Mouse (Mus musculus): ENCODE results near the gene Tmem256. TPM values are rescaled to one million over a fixed set of nuclear protein-coding genes. Genes with fewer than 3 reads are reported as not detected.
A peak's percentile ranks its signal among the peaks of the same experiment; 100 is the strongest.
"Not testable (repeated sequence)": the region's sequence is repeated elsewhere in the genome, so short reads cannot be mapped to it uniquely, and the experiment has no call there.

The Tmem256 gene
- polyA plus RNA-seq, 1 experiment from 2014 or later: 294 TPM

GRCm38 (mm10) chr11:69848021-69848420 is 9.7 kb downstream of the Tmem256 start:
- H3K27ac ChIP-seq: no peak overlapping the region
- no peaks in the 10 kb centered on the region for H3K9me3 ChIP-seq
- H3K4me1 ChIP-seq: peaks cover 43% of the 10 kb centered on the region
- DNase-seq (ENCODE audit: low spot score): no peak
- no peaks in the 10 kb centered on the region for H3K27me3 ChIP-seq (ENCODE audit: insufficient read depth, poor library complexity, severe bottlenecking)
- WGBS: 95% methylated on average over 6 of the region's 6 CpGs
- H3K4me3 ChIP-seq: peak overlapping the region; percentile 81
- H3K36me3 ChIP-seq: peaks cover 49% of the 10 kb centered on the region

DNA sequence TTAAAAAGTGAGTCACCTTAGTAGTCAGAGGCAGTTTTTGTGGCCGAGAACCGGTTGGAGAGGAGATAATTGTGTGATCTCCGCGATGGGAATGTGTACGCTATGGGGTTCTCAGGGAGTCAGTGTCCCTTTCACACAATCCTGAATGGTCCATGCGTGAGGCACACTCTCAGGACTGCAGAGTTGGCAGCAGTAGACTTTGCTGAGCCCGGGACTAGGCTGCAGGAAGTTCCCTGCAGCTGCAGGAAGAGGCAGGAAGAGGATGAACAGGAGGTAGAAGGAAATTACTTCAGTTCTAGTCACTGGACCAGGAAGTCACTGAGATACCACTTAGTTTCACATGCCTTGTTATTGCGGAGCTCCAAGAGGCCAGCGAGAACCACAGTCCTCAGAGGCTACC is 10.8 kb downstream of the Tmem256 start:
- no peaks in the 10 kb centered on the region for H3K9me3 ChIP-seq
- H3K4me3 ChIP-seq: no peak overlapping the region
- no peaks in the 10 kb centered on the region for H3K27me3 ChIP-seq (ENCODE audit: insufficient read depth, poor library complexity, severe bottlenecking)
- peaks cover 49% of the 10 kb centered on the region for H3K36me3 ChIP-seq
- H3K4me1 ChIP-seq: peaks cover 49% of the 10 kb centered on the region
- H3K27ac ChIP-seq: no peak overlapping the region
- DNase-seq (ENCODE audit: low spot score): no peak
- WGBS: 80% methylated on average over 9 of the region's 9 CpGs

GRCm38 (mm10) chr11:69849884-69850283 is 11.6 kb downstream of the Tmem256 start:
- H3K4me3 ChIP-seq: no peak overlapping the region
- no peak overlapping the region for H3K27ac ChIP-seq
- H3K4me1 ChIP-seq: peaks cover 53% of the 10 kb centered on the region
- H3K27me3 ChIP-seq (ENCODE audit: insufficient read depth, poor library complexity, severe bottlenecking): no peaks in the 10 kb centered on the region
- DNase-seq (ENCODE audit: low spot score): no peak
- H3K9me3 ChIP-seq: no peaks in the 10 kb centered on the region
- WGBS: 91% methylated on average over 15 of the region's 15 CpGs
- peaks cover 49% of the 10 kb centered on the region for H3K36me3 ChIP-seq

DNA sequence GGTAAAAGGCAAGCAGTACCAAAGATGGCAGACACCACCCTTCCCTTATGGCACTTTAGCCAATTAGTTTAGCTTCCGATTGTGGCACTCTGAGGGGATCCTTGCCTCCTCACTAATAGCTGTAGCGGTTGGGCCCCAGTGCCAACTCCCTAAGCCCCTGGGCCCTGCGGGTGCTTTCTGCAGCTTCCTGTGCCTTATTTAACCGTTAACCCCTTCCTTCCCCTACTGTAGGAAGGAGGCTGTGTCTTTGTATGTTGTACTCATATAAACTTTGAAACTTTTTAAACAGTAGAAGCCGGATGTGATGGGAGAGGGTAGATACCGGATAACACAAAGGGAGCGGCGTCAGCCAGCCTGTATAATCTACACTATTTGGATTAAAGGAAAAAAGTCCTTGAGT is 12.4 kb downstream of the Tmem256 start:
- H3K9me3 ChIP-seq: no peaks in the 10 kb centered on the region

GRCm38 (mm10) chr11:69853994-69854393 is 15.7 kb downstream of the Tmem256 start:
- H3K27ac ChIP-seq: peak overlapping the region; percentile 72; the same call in 1 of the 2 replicates

More for the DNA sequence above, 12.4 kb downstream of the Tmem256 start:
- WGBS: 75% methylated on average over 8 of the region's 8 CpGs
- Histone ChIP-seq H3K27ac (no peak overlapping the region), H3K4me1 (peaks cover 55% of the 10 kb centered on the region), H3K4me3 (no peak overlapping the region), H3K27me3 (ENCODE audit: insufficient read depth, poor library complexity, severe bottlenecking) (no peaks in the 10 kb centered on the region), H3K36me3 (peaks cover 49% of the 10 kb centered on the region)
- DNase-seq (ENCODE audit: low spot score): no peak

DNA sequence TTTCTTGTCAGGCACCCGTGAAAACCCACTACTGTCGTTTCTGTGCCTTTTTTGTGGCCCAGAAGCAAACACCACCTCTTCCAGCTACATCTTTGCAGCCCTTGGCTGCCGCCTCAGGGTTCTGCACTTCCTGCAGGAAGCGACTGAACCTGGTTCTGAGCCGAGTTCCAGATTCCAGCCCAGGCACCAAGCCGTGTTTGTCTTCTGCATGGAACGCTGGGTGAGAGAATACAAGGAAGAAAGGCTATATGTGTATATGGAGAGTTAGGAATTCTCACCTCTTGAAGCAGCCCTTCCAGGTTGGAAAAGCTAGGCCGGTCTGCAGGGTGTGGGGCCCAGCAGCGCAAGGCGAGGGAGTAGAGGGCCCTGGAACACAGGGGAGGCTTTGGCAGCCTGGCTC is 16.4 kb downstream of the Tmem256 start:
- Histone ChIP-seq H3K36me3 (peaks cover 28% of the 10 kb centered on the region), H3K27me3 (ENCODE audit: insufficient read depth, poor library complexity, severe bottlenecking) (peaks cover 34% of the 10 kb centered on the region), H3K9me3 (no peaks in the 10 kb centered on the region), H3K4me1 (peaks cover 31% of the 10 kb centered on the region), H3K4me3 (no peak overlapping the region), H3K27ac (peak overlapping the region; percentile 56)
- WGBS: 82% methylated on average over 10 of the region's 10 CpGs
- DNase-seq (ENCODE audit: low spot score): no peak

More at GRCm38 (mm10) chr11:69853994-69854393, 15.7 kb downstream of the Tmem256 start:
- WGBS: 58% methylated on average over 7 of the region's 7 CpGs
- Histone ChIP-seq H3K4me3 (no peak overlapping the region), H3K4me1 (peaks cover 31% of the 10 kb centered on the region), H3K36me3 (peaks cover 35% of the 10 kb centered on the region), H3K27me3 (ENCODE audit: insufficient read depth, poor library complexity, severe bottlenecking) (peaks cover 27% of the 10 kb centered on the region), H3K9me3 (no peaks in the 10 kb centered on the region)
- peak; percentile 94 for DNase-seq (ENCODE audit: low spot score)

DNA sequence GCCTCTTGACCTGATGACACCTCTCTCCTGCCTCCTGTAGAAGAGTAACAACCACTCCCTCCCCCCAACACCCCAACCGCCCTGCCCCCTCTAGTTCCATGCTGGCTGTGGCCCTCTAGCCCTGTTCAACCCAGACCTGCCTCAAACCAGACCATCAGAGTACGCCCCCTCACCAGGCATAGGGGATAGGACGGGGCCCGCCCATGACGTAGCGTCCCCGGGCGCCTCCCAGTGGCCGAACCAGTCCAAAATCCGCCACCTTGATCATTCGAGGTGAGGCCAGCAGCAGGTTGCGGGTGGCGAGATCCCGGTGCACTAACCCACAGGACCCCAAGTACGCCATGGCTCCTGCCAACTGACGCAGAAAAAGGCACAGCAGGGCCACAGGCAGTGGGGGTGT is 17.0 kb downstream of the Tmem256 start:
- WGBS: 15% methylated on average over 16 of the region's 16 CpGs
- H3K27ac ChIP-seq: peak overlapping the region; percentile 56
- peaks cover 22% of the 10 kb centered on the region for H3K36me3 ChIP-seq
- H3K9me3 ChIP-seq: no peaks in the 10 kb centered on the region
- peak; percentile 90 for DNase-seq (ENCODE audit: low spot score)
- H3K4me3 ChIP-seq: peak overlapping the region; percentile 17
- H3K27me3 ChIP-seq (ENCODE audit: insufficient read depth, poor library complexity, severe bottlenecking): peaks cover 38% of the 10 kb centered on the region
- peaks cover 31% of the 10 kb centered on the region for H3K4me1 ChIP-seq

GRCm38 (mm10) chr11:69858113-69858998 is 20.0 kb downstream of the Tmem256 start, which contains the start of gene Tnk1:
Gene Tnk1 (minus strand): TSS chr11:69858730.
- WGBS: 19% methylated on average over 30 of the region's 30 CpGs
- DNase-seq (ENCODE audit: low spot score): no peak
- Histone ChIP-seq H3K9me3 (no peaks in the 10 kb centered on the region), H3K36me3 (no peaks in the 10 kb centered on the region), H3K27ac (no peak within 1 kb of the TSS), H3K27me3 (ENCODE audit: insufficient read depth, poor library complexity, severe bottlenecking) (peaks cover 38% of the 10 kb centered on the region), H3K4me1 (peaks cover 22% of the 10 kb centered on the region), H3K4me3 (0 out of 2 replicates have a peak within 1 kb of the TSS, but pooled peaks have one; percentile 6)

DNA sequence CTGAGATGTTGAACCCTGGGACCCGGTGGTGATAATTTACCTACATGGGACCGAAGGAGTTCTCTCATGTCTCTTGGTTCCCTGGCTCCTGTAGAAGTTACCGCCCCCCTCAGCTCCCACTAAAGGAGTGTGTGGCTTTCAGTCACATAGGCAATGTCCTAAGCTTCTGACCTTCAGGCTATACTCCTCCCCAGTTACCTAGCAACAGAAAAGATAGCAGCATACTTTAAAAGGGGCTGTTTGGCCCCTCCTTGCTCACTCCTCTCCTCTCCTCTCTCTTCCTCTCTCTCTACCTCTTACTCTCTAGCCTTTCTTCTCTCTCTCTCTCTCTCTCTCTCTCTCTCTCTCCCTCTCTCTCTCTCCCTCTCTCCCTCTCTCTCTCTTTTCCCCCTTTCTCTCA is 25.4 kb downstream of the Tmem256 start:
- 0 out of 2 replicates have a peak overlapping the region, but pooled peaks have one; percentile 12 for H3K4me3 ChIP-seq
- WGBS: 61% methylated on average over 3 of the region's 3 CpGs
- peak overlapping the region; percentile 78 for H3K27ac ChIP-seq
- not testable (repeated sequence) for H3K9me3 ChIP-seq; H3K36me3 ChIP-seq; DNase-seq (ENCODE audit: low spot score)
- peaks cover 16% of the 10 kb centered on the region for H3K4me1 ChIP-seq
- H3K27me3 ChIP-seq (ENCODE audit: insufficient read depth, poor library complexity, severe bottlenecking): peaks cover 14% of the 10 kb centered on the region

DNA sequence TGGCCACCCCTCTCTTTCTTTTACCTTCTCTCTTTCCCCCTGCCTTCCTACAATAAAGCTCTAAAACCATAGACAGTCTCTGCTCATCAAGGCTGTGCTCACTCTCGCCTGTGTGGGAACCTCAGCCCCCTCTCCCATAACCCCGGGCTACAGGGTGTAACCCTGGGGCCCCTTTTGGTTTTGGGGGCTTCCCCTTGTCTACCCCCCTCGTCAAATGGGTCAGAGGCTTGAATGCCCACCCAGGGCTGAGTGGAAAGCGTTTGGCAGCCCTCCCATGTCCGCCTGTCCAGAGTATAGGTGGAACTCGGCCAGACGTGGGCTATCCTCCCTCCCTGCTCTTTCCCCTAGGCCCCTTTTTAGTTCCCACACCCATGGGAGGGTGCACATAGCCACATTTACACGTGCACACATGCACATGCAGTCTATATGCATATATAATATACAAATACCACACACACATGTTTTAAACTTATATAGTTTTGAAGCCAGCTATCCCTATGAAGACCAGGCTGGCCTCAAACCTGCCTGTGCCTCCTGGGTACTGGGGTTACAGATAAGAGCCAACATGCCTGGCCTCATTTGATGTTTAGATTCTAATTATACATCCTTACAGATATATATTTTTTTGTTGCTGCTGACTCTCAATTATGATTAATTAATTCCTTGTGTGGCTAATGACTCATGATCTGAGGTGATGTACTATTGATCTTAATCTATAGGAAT is 26.0 kb downstream of the Tmem256 start:
- H3K4me1 ChIP-seq: peaks cover 16% of the 10 kb centered on the region
- H3K36me3 ChIP-seq: no peaks in the 10 kb centered on the region
- H3K9me3 ChIP-seq: no peaks in the 10 kb centered on the region
- no peak for DNase-seq (ENCODE audit: low spot score)
- H3K27ac ChIP-seq: peak overlapping the region; percentile 78
- 0 out of 2 replicates have a peak overlapping the region, but pooled peaks have one; percentile 12 for H3K4me3 ChIP-seq
- peaks cover 8% of the 10 kb centered on the region for H3K27me3 ChIP-seq (ENCODE audit: insufficient read depth, poor library complexity, severe bottlenecking)
- 60% methylated on average over 8 of the region's 8 CpGs for WGBS

DNA sequence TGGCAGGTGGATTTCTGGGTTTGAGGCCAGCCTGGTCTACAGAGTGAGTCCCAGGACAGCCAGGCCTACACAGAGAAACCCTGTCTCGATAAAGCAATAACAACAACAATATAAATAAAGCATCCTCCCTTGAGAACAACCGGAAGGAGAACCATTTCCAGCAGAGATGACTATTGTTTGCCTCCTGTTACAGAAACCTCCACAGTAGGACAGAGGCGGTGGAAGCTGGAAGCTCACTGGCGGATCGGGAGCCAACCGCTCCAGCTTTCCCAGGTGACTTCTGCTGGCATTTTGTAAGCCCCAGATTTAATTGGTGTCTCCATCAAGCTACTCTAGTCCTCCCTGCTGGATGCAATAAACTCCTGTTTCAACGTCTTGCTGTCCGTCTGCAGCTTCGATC is 27.2 kb downstream of the Tmem256 start:
- H3K4me3 ChIP-seq: no peak overlapping the region
- H3K36me3 ChIP-seq: no peaks in the 10 kb centered on the region
- no peaks in the 10 kb centered on the region for H3K27me3 ChIP-seq (ENCODE audit: insufficient read depth, poor library complexity, severe bottlenecking)
- 88% methylated on average over 9 of the region's 9 CpGs for WGBS
- DNase-seq (ENCODE audit: low spot score): no peak
- no peak overlapping the region for H3K27ac ChIP-seq
- H3K9me3 ChIP-seq: no peaks in the 10 kb centered on the region
- peaks cover 16% of the 10 kb centered on the region for H3K4me1 ChIP-seq

- Histone ChIP-seq H3K9me3 (no peaks in the 10 kb centered on the region), H3K27ac (no peak overlapping the region), H3K27me3 (ENCODE audit: insufficient read depth, poor library complexity, severe bottlenecking) (no peaks in the 10 kb centered on the region), H3K4me3 (no peak overlapping the region), H3K4me1 (peaks cover 16% of the 10 kb centered on the region), H3K36me3 (no peaks in the 10 kb centered on the region)
- no peak for DNase-seq (ENCODE audit: low spot score)
- WGBS: 43% methylated on average over 9 of the region's 9 CpGs
These were observed 29.0 kb downstream of the Tmem256 start for GRCm38 (mm10) chr11:69867335-69867734.

Data from heart, embryonic 10.5 days (tissue).